Comparison of ENCODE assay signal across 23 mouse cellular contexts in the genomic region with DNA sequence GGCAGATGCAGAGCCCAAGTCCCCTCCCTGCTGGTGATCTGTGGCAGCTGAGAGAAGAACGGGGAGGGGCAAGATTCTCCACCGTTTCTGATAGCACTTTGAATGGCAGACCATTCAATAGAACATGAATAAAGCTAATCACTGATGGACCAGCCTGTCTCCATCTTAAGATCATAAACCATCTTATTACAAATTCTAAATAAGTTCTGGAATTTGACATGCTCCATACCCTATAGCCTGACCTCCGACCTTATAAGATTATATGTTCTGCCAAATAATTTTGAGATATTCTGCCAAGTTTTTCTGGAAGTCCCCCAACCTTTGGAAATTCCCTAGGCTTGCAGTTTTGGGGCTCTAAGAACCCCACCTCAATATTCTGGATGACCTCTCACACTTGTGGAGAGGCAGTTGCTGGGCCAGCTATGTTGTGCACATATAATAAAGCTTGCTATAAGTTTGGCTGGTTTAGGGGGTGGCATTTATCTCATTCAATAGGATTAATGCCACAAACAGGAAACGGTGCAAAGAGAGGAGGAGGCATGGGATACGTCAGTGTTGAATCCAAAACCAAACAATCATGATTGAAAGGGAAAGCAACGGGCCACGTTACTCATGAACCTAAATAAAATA. TPM values are rescaled to one million over a fixed set of nuclear protein-coding genes. Genes with fewer than 3 reads are reported as not detected.
DNase-seq lines count a peak whose midpoint lies in the region; ATAC-seq lines count a peak whose summit lies in the region.
"Had no signal": no experiment of that assay in that cellular context is flagged by ENCODE, and none has a peak within 500 bp of the region (broad histone marks: within the 10 kb centered on the region; RNA-seq: fewer than 3 reads in every experiment).

No protein-coding gene starts in this region.

- no peaks in the 10 kb centered on the region for H3K36me3 ChIP-seq in lung, embryonic 15.5 days
- H3K36me3 ChIP-seq in stomach, embryonic 14.5 days (ENCODE audit: control insufficient read depth, insufficient read depth, low read length): no peaks in the 10 kb centered on the region
- H3K36me3 ChIP-seq: embryonic facial prominence, embryonic 13.5 days; forebrain, embryonic 12.5 days; heart, embryonic 12.5 days; hindbrain, embryonic 10.5 days had no signal

- 43% methylated on average over 7 of the region's 7 CpGs for WGBS in lung, embryonic 15.5 days
- 26% methylated on average over 7 of the region's 7 CpGs for WGBS in stomach, embryonic 14.5 days

- H3K27me3 ChIP-seq in lung, embryonic 15.5 days: no peaks in the 10 kb centered on the region
- no peaks in the 10 kb centered on the region for H3K27me3 ChIP-seq in stomach, embryonic 14.5 days (ENCODE audit: control insufficient read depth, insufficient read depth, low read length)
- H3K27me3 ChIP-seq: embryonic facial prominence, embryonic 13.5 days; forebrain, embryonic 12.5 days; heart, embryonic 12.5 days; Patski had no signal

- H3K27ac ChIP-seq in lung, embryonic 15.5 days: no peak overlapping the region
- no peak overlapping the region for H3K27ac ChIP-seq in stomach, embryonic 14.5 days (ENCODE audit: low read length)
- H3K27ac ChIP-seq: embryonic facial prominence, embryonic 13.5 days; forebrain, embryonic 12.5 days; gastrocnemius, adult 2 months; heart, adult 2 months; hindbrain, embryonic 10.5 days; hindbrain, embryonic 14.5 days had no signal

- ATAC-seq in lung, embryonic 15.5 days (ENCODE audit: borderline replicate concordance, extremely low read depth, low FRiP score, low TSS enrichment): peak; percentile 42; the same call in 1 of the 2 replicates
- peak; percentile 49; the same call in 1 of the 2 replicates for ATAC-seq in stomach, embryonic 14.5 days (ENCODE audit: insufficient number of reproducible peaks, insufficient read depth, low FRiP score, low read depth)
- ATAC-seq: activated CD4-positive, CD25-positive, alpha-beta regulatory T cell, adult 4 months; forebrain, embryonic 16.5 days; Patski had no signal

- DNase-seq in heart, adult 11 months: peak; percentile 55
- DNase-seq in heart, adult 8-10 months (ENCODE audit: low spot score): no peak
- no peak for DNase-seq in lung, postnatal 14 days
- DNase-seq in NIH3T3 (ENCODE audit: low read depth): peak; percentile 36
- DNase-seq in thymus, postnatal 0 days (ENCODE audit: low spot score): no peak
- DNase-seq in gastrocnemius, postnatal 10 days: no peak
- DNase-seq: adrenal gland, postnatal 14 days; B cell, adult 2 months; cerebellum, adult 18-20 months; cerebellum, adult 9-11 months; cerebellum, postnatal 36 days; gastrocnemius, adult 2 months; heart, adult 2 months had no signal

- H3K4me2 ChIP-seq in lung, embryonic 15.5 days: peak overlapping the region; percentile 5; the same call in 1 of the 2 replicates
- H3K4me2 ChIP-seq in stomach, embryonic 14.5 days (replicated peaks; ENCODE audit: low read depth, low read length): no peak overlapping the region
- H3K4me2 ChIP-seq: embryonic facial prominence, embryonic 13.5 days; forebrain, embryonic 12.5 days; heart, embryonic 12.5 days; hindbrain, embryonic 14.5 days had no signal

- H3K9ac ChIP-seq in lung, embryonic 15.5 days: no peak overlapping the region
- no peak overlapping the region for H3K9ac ChIP-seq in stomach, embryonic 14.5 days (replicated peaks; ENCODE audit: low read depth, low read length)
- H3K9ac ChIP-seq: embryonic facial prominence, embryonic 13.5 days; forebrain, embryonic 12.5 days; heart, embryonic 12.5 days; hindbrain, embryonic 14.5 days had no signal

- no peaks in the 10 kb centered on the region for H3K9me3 ChIP-seq in lung, embryonic 15.5 days
- no peaks in the 10 kb centered on the region for H3K9me3 ChIP-seq in stomach, embryonic 14.5 days (ENCODE audit: control insufficient read depth, low read depth, low read length)
- H3K9me3 ChIP-seq: embryonic facial prominence, embryonic 13.5 days; forebrain, embryonic 12.5 days; heart, embryonic 12.5 days; hindbrain, embryonic 10.5 days had no signal

- no peak overlapping the region for H3K4me3 ChIP-seq in lung, embryonic 15.5 days
- H3K4me3 ChIP-seq in stomach, embryonic 14.5 days (ENCODE audit: low read depth, low read length): no peak overlapping the region
- H3K4me3 ChIP-seq: embryonic facial prominence, embryonic 13.5 days; forebrain, embryonic 12.5 days; gastrocnemius, adult 2 months; heart, adult 2 months; heart, embryonic 12.5 days; hindbrain, embryonic 10.5 days had no signal

- peaks cover 6% of the 10 kb centered on the region; the same call in 1 of the 2 replicates for H3K4me1 ChIP-seq in lung, embryonic 15.5 days
- peaks cover 2% of the 10 kb centered on the region; the same call in 1 of the 2 replicates for H3K4me1 ChIP-seq in stomach, embryonic 14.5 days (ENCODE audit: control insufficient read depth, insufficient read depth, low read length)
- H3K4me1 ChIP-seq: embryonic facial prominence, embryonic 13.5 days; heart, embryonic 12.5 days; hindbrain, embryonic 10.5 days had no signal

RNA-seq across cellular contexts. Expression of a gene that starts 45.3 kb away (rescaled TPM):
- total RNA-seq in heart, adult 8-10 months (2022): 10 to 100 TPM; 23.7 to 29.5 (median 28.3) TPM
- 27.2 and 27.6 TPM in 2 replicates for polyA plus RNA-seq in lung, embryonic 15.5 days (2015; fragmentation: Nextera tagmentation; extraction: Ambion mirVana)
- polyA plus RNA-seq in stomach, embryonic 14.5 days (2014; fragmentation: Nextera tagmentation; extraction: Ambion mirVana): 29.1 and 31.9 TPM in 2 replicates
- 49.7 and 54.5 TPM in 2 replicates for polyA plus RNA-seq in thymus, postnatal 0 days (2015; fragmentation: Nextera tagmentation; extraction: Ambion mirVana)
- 10 to 100 TPM; 11.9 to 13.4 TPM for total RNA-seq in gastrocnemius, postnatal 10 days (2021)

RNA-seq across cellular contexts. Expression of a gene that starts 51.8 kb away (rescaled TPM):
- total RNA-seq in heart, adult 8-10 months (2022): 10 to 100 TPM; 17.2 to 18.3 (median 17.6) TPM
- 15.4 and 16.0 TPM in 2 replicates for polyA plus RNA-seq in lung, embryonic 15.5 days (2015; fragmentation: Nextera tagmentation; extraction: Ambion mirVana)
- polyA plus RNA-seq in stomach, embryonic 14.5 days (2014; fragmentation: Nextera tagmentation; extraction: Ambion mirVana): 8.1 and 9.5 TPM in 2 replicates
- 8.1 and 8.4 TPM in 2 replicates for polyA plus RNA-seq in thymus, postnatal 0 days (2015; fragmentation: Nextera tagmentation; extraction: Ambion mirVana)
- total RNA-seq in gastrocnemius, postnatal 10 days (2021): 1 to 10 TPM; 7.1 to 7.3 TPM

Comparison
In these comparisons a context has a peak if more than half of its experiments do, and no peak if none do; other contexts are left out.
1. DNase-seq: peak in heart, adult 11 months (single experiment) and NIH3T3 (single experiment); none in heart, adult 8-10 months (single experiment), lung, postnatal 14 days (single experiment), thymus, postnatal 0 days (single experiment) and gastrocnemius, postnatal 10 days (single experiment).